Mouse (Mus musculus): ENCODE data around the gene Spag6. TPM values are rescaled to one million over a fixed set of nuclear protein-coding genes. Genes with fewer than 3 reads are reported as not detected.

Spag6 gene
- total and polyA plus RNA-seq, 3 experiments: 0.10 TPM; not detected in 2

DNA sequence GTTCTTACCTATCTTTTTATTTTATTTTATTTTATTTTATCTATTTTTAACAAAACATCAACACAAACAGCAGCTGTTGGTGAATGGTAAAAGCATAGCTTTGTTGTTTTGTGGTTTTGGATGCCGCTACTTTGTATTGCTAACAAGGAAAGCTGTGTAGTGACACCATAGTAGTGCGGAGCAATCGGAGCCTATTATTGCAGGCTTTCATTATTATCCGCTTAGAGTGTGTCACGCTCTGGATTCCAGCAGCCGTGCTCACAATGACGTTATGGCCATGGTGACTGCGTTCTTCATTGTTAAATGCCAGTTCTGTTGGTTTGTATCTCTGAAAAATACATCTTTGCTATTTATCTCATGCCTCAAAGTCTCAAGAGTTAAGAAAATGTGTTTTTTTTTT lies 103.9 kb downstream of the Spag6 start:
- no peak for DNase-seq (ENCODE audit: low read depth, low spot score)
- Histone ChIP-seq H3K27ac (ENCODE audit: control insufficient read depth, low read depth, low read length) (no peak overlapping the region), H3K27me3 (ENCODE audit: control insufficient read depth in 1 of 2, insufficient read depth in 2 of 2, low read length in 2 of 2) (no peaks in the 10 kb centered on the region; a peak in 1 of 4 replicates), H3K4me1 (ENCODE audit: control insufficient read depth in 1 of 2, insufficient read depth in 2 of 2, low read length in 2 of 2) (no peaks in the 10 kb centered on the region), H3K79me2 (ENCODE audit: control insufficient read depth, insufficient read depth, low read length, poor library complexity) (no peaks in the 10 kb centered on the region), H3K36me3 (ENCODE audit: control insufficient read depth in 1 of 2, insufficient read depth in 2 of 2, low read length in 2 of 2) (no peaks in the 10 kb centered on the region), H3K4me3 (ENCODE audit: control insufficient read depth in 1 of 2, insufficient read depth in 1 of 2, low read depth in 2 of 2, low read length in 2 of 2) (no peak overlapping the region), H3K9me3 (replicated peaks; ENCODE audit: insufficient read depth, low read length) (no peaks in the 10 kb centered on the region), H3K9ac (ENCODE audit: control insufficient read depth, low read depth, low read length, poor library complexity, severe bottlenecking) (no peak overlapping the region)
- TF ChIP-seq KAT2A (conservative IDR thresholded peaks at IDR 0.05; ENCODE audit: low read depth, low read length) (no peak), CHD2 (IDR thresholded peaks at IDR 0.05; ENCODE audit: low read length) (no peak), ZC3H11A (IDR thresholded peaks at IDR 0.05; ENCODE audit: low read depth, low read length) (no peak), HCFC1 (IDR thresholded peaks at IDR 0.05; ENCODE audit: low read depth, low read length) (no peak), MEF2A (IDR thresholded peaks at IDR 0.05; ENCODE audit: extremely low read depth, insufficient replicate concordance, low read depth, low read length, poor library complexity, severe bottlenecking) (no peak), ZKSCAN1 (IDR thresholded peaks at IDR 0.05; ENCODE audit: low read depth, low read length) (no peak), POLR2AphosphoS5 (IDR thresholded peaks at IDR 0.05; ENCODE audit: borderline replicate concordance, low read depth, low read length) (no peak), POLR2A (IDR thresholded peaks at IDR 0.05; ENCODE audit: control insufficient read depth in 1 of 2, insufficient read depth in 1 of 2, low read depth in 1 of 2, low read length in 2 of 2, poor library complexity in 1 of 2) (no peak), RAD21 (IDR thresholded peaks at IDR 0.05; ENCODE audit: low read depth, low read length) (no peak), GATA1 (IDR thresholded peaks at IDR 0.05; ENCODE audit: low read depth, low read length) (no peak), NELFE (IDR thresholded peaks at IDR 0.05; ENCODE audit: low read depth, low read length) (no peak), TBP (IDR thresholded peaks at IDR 0.05; ENCODE audit: low read depth, low read length) (no peak), USF2 (IDR thresholded peaks at IDR 0.05; ENCODE audit: borderline replicate concordance in 1 of 2, insufficient read depth in 1 of 2, low read depth in 1 of 2, low read length in 2 of 2) (no peak), MAFK (IDR thresholded peaks at IDR 0.05; ENCODE audit: borderline replicate concordance, low read depth, low read length) (no peak), TAL1 (IDR thresholded peaks at IDR 0.05; ENCODE audit: low read length) (no peak), ELF1 (IDR thresholded peaks at IDR 0.05; ENCODE audit: low read depth, low read length) (no peak), BHLHE40 (IDR thresholded peaks at IDR 0.05; ENCODE audit: borderline replicate concordance, low read depth, low read length) (no peak), RCOR1 (IDR thresholded peaks at IDR 0.05; ENCODE audit: low read depth, low read length) (no peak)

DNA sequence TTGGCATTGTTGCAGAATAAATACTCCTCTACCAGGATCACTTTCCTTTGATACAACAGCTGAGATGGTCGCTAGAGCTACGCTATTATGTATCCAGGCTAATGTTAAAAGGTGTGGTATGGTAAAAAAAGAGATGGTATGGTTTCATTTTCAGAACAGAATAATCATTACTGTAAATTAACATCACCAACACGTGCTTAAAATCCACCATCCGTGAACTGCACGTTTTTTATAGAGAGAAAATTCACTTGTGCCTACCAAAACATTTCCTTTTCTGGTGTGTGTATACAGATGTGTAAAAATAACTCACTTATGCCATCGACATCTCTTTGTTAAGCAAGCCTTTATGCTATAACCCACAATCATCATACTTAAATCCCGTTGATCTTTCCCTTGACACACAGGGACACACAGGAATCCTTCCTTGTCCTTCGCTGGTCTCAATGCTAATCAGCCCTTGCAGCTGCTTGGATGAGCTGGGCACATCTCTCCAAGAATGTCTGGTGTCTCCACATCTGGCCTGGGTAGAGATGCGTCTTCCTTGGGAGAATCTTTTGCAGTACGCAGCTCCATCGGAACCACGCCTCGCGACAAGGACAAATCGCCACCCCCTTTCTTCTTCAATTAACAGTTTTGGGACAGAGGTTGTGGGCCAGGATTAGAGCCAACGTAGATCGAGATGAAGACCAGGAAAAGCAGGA lies 105.6 kb downstream of the Spag6 start:
- no peak for DNase-seq (ENCODE audit: low read depth, low spot score)
- H3K36me3 ChIP-seq (ENCODE audit: control insufficient read depth in 1 of 2, insufficient read depth in 2 of 2, low read length in 2 of 2): no peaks in the 10 kb centered on the region
- H3K27me3 ChIP-seq (ENCODE audit: control insufficient read depth in 1 of 2, insufficient read depth in 2 of 2, low read length in 2 of 2): no peaks in the 10 kb centered on the region; a peak in 1 of 4 replicates
- no peaks in the 10 kb centered on the region for H3K4me1 ChIP-seq (ENCODE audit: control insufficient read depth in 1 of 2, insufficient read depth in 2 of 2, low read length in 2 of 2)
- H3K9me3 ChIP-seq (replicated peaks; ENCODE audit: insufficient read depth, low read length): no peaks in the 10 kb centered on the region
- no peak overlapping the region for H3K9ac ChIP-seq (ENCODE audit: control insufficient read depth, low read depth, low read length, poor library complexity, severe bottlenecking)
- TF ChIP-seq EP300 (IDR thresholded peaks at IDR 0.05; ENCODE audit: low read depth in 1 of 2, low read length in 2 of 2): no peak
- no peak for TF ChIP-seq CHD2 (IDR thresholded peaks at IDR 0.05; ENCODE audit: low read length)
- no peak for TF ChIP-seq BHLHE40 (IDR thresholded peaks at IDR 0.05; ENCODE audit: borderline replicate concordance, low read depth, low read length)
- no peak for TF ChIP-seq TBP (IDR thresholded peaks at IDR 0.05; ENCODE audit: low read depth, low read length)
- TF ChIP-seq SIN3A (IDR thresholded peaks at IDR 0.05; ENCODE audit: low read length): no peak
- no peak for TF ChIP-seq POLR2AphosphoS2 (IDR thresholded peaks at IDR 0.05; ENCODE audit: low read length)
- no peak for TF ChIP-seq HCFC1 (IDR thresholded peaks at IDR 0.05; ENCODE audit: low read depth, low read length)
- no peak for TF ChIP-seq UBTF (IDR thresholded peaks at IDR 0.05; ENCODE audit: borderline replicate concordance, insufficient read depth, low read depth, low read length)
- no peak for TF ChIP-seq MYB (IDR thresholded peaks at IDR 0.05; ENCODE audit: low read depth, low read length)
- TF ChIP-seq ZNF384 (IDR thresholded peaks at IDR 0.05; ENCODE audit: low read depth, low read length): no peak
- no peak for TF ChIP-seq MXI1 (IDR thresholded peaks at IDR 0.05; ENCODE audit: low read depth, low read length)
- TF ChIP-seq MAX (IDR thresholded peaks at IDR 0.05; ENCODE audit: low read length): no peak
- TF ChIP-seq TAL1 (IDR thresholded peaks at IDR 0.05; ENCODE audit: low read length): no peak
- TF ChIP-seq RAD21 (IDR thresholded peaks at IDR 0.05; ENCODE audit: low read depth, low read length): no peak
- no peak for TF ChIP-seq ELF1 (IDR thresholded peaks at IDR 0.05; ENCODE audit: low read depth, low read length)
- no peak for TF ChIP-seq TCF12 (IDR thresholded peaks at IDR 0.05; ENCODE audit: low read depth, low read length)
- no peak overlapping the region for H3K4me3 ChIP-seq (ENCODE audit: control insufficient read depth in 1 of 2, insufficient read depth in 1 of 2, low read depth in 2 of 2, low read length in 2 of 2)
- no peak overlapping the region for H3K27ac ChIP-seq (ENCODE audit: control insufficient read depth, low read depth, low read length)
- H3K79me2 ChIP-seq (ENCODE audit: control insufficient read depth, insufficient read depth, low read length, poor library complexity): no peaks in the 10 kb centered on the region

Measured in MEL (cell line).